Mouse (Mus musculus): Measurements from ENCODE around the gene Usp16.

The Usp16 gene

GRCm38 (mm10) chr16:87454419-87455179, at the start of gene Usp16:
Gene Usp16, plus strand, starts transcription at chr16:87454703.
- DNase-seq (ENCODE audit: low read depth, low spot score) = peak; percentile 87

- DNase-seq (ENCODE audit: low read depth, low spot score) = no peak
These were observed 49.5 kb upstream of the Usp16 start for GRCm38 (mm10) chr16:87405001-87405400.

DNA sequence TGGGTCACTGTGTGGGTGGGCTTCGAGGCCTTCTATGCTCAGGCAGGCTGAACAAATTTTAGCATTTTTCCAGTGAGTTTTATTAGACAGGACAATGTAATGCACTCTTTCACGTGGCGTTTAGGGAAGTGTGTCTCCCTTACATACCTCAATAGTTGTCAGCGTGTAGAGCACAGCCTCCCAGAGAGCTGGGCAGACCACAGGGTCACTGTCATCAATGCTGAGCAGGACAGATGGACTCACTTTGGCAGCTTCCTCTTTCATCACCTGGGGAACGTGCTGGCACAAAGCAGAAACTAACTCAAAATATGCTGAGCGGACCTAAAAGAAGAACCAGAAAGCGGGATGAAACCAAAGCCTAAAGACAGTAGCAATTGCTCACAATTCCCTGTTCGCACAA, 33.8 kb upstream of the Usp16 start:
- DNase-seq (ENCODE audit: low read depth, low spot score) = no peak

DNA sequence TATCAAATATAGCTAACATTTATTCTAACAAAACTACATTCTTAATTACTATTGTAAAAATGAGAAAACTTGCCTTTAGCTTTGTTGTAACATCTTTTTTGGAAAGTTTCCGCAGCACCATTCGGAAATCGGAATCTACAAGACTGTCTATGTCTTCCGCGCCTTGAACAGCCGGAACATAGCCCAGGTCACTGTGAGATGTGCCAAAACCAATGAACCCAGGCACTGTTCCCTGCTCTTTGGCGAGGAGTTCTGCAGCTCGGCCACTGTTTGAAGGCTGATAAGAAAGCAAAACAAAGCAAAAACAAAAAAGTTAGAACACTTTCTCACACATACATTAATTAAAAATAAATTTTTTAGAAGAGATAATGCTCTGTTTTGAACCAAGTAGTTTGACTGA, 27.0 kb upstream of the Usp16 start:
- no peak for DNase-seq (ENCODE audit: low read depth, low spot score)

DNA sequence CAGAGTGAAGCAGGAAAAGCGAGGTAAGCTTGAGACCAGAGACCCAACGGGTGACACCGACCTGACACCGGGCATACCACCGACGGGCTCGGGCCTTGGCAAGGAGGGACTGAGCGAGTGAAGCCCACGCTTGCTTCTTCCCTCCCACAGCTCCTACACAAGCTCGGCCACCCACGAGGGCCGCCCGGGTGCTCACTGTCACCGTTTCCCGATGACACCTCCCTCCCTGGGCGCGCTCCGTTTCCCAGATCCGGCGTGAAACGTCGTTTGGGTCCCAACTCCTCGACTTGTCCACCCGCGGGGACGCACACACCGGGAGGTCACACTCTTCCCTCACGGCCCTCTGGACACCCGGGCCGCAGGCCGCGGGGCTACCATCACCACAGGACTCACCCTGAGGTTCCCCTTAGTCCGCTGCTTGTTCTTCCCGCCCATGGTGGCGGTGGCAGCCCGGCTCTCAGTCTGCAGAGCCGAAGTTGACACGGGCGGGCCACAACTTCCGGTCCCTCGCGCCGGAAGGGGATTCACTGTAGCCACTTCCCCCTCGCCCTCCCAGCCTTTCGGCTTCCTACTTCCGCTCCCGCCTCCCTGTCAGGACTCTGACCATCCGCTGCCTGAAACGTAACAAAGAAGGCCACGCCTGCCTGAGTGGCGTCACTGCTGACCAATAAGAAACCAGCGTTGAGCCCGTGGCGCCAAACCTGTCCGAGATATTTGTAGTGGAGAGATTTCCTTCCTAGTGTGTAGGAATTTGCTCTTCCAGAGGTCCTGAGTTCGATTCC, 22.3 kb upstream of the Usp16 start, which contains the start of gene Ltn1:
TSS of gene Ltn1 (minus strand) at position 580 of the 782 bp plus-strand sequence.
- peak; percentile 97 for DNase-seq (ENCODE audit: low read depth, low spot score)

GRCm38 (mm10) chr16:87434266-87434665, 20.2 kb upstream of the Usp16 start:
- DNase-seq (ENCODE audit: low read depth, low spot score) = no peak

DNA sequence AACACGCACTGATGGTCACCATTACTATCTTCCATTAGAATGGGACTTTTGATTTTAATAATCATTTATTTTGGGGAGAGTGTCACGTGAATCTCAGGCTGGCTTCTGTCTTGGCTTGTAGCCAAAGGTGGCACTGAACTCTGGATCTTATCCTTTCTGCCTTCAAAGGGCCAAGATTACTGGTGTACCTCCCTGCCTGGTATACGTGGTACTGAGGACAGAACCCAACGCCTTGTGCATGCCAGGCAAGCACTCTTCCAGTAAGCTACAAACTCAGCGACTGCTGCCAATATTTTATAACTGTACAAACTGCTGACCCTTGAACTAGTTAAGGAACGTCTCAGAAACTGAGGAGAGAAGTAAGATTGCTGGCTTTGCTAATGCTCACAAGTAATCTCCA, 19.6 kb upstream of the Usp16 start:
- DNase-seq (ENCODE audit: low read depth, low spot score) = no peak

DNA sequence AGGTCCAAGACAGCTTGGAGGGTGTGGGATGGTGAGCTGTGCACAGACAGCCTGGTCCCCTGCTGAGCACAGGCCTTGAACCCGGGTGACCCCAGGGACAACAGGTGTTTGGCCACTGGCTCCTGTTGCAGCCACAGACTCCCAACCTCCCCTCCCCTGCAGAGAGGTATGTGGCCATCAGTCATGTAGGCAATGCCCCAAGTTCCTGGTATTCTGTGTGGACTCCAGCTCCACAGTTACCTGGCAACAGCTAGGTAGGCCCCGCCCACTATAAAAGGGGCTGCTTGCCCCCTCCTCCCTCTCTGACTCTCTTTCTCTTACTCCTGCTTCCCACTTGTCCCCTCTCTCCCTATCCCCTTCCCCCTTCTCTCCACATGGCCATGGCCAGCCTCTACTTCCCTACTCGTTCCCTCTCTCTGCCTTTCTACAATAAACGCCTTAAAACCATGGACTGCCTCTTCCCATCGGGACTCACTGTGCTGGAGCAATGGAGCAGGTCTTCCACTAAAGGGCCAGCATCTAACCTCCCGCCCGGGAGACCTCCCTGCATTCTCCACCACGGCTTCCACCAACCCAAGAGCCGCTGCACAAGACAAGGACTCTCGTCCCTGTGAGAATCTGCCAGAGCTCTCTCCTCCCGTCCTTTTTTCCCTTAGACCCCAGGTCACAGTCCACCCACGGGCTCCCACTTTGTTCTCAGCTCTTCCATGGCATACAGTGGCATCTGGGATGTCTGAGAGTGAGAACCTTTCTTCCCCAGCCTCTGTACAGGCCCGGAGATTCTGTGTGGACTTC, 18.9 kb upstream of the Usp16 start:
- no peak for DNase-seq (ENCODE audit: low read depth, low spot score)

DNA sequence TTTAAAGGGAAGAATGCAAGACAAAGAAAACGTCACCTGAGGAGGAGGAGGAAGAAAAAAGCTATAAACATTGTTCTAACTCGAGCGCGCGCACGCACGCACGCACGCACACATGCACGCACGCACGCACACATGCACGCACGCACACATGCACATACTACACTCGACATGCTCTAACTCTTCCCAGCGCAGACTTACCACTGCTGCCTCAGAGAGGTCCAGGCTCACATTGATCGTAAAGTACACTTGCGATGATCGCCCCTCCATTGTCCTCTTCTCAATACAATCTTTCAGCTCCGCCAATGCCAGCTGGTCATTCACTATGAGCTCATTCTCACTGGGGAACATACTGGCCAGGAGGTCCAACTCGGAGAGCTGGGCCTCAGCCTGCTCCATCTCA, 17.4 kb upstream of the Usp16 start:
- DNase-seq (ENCODE audit: low read depth, low spot score) = no peak

- no peak for DNase-seq (ENCODE audit: low read depth, low spot score)
These were observed 15.8 kb upstream of the Usp16 start for GRCm38 (mm10) chr16:87438697-87439096.

GRCm38 (mm10) chr16:87440184-87440686, 14.3 kb upstream of the Usp16 start, which contains the start of gene Rwdd2b:
Gene Rwdd2b, minus strand, starts transcription at chr16:87440573.
- peak; percentile 83 for DNase-seq (ENCODE audit: low read depth, low spot score)

DNA sequence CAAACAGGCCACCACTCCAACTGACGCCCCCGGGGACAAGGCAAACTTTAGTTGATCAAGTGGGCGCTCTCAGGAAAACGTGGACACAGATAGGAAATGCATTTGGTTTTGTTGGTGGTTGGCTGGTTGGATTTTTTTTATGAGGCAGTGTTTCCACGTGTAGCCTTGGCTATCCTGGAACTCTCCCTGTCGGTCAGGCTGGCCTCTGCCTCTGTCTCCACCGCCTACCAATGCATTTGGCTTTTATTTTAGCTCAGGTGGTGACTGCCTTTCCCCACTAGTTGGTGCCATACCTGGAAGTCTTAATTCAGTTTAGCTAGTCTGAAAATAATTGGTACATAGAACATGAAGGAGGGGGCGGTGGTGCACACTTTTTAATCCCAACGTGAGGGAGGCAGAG, 13.4 kb upstream of the Usp16 start:
- no peak for DNase-seq (ENCODE audit: low read depth, low spot score)

GRCm38 (mm10) chr16:87442291-87442690, 12.2 kb upstream of the Usp16 start:
- no peak for DNase-seq (ENCODE audit: low read depth, low spot score)

GRCm38 (mm10) chr16:87443245-87443644, 11.3 kb upstream of the Usp16 start:
- no peak for DNase-seq (ENCODE audit: low read depth, low spot score)

DNA sequence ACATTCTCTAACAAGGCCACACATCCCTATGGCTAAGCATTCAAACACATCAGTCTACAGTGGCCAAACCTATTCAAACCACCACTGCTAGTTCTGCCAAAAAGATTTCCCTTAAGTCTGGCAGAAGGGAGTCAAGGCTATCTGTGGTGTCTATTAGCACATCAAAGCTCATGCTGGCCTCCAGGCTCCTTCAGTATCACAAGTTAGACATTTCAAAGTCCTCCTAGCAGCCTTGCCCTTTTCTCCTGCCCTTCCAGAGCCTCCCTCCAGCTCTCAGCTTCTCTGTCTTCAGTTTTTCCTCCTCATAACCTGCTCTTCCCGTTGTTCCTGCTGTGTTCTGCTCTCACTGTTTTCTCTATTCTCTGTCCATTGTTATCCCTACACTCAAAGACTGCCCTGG, 10.4 kb upstream of the Usp16 start:
- no peak for DNase-seq (ENCODE audit: low read depth, low spot score)

DNA sequence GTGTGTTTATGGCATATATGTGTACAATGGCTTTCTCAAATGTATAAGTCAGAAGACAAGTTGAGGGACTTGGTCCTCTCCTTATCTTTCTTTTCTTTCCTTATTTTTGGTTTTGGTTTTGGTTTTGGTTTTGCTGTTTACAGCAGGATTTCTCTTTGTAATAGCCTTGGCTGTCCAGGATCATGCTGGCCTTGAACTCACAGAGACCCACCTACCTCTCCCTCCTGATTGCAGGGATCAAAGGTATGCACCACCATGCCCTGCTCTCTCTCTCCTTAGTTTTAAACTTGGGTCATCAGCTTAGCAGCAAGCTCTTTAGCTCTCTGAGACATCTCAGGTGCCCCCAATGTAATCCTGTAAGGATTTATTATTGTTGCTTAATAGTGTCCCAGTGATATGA, 9.4 kb upstream of the Usp16 start:
- no peak for DNase-seq (ENCODE audit: low read depth, low spot score)

GRCm38 (mm10) chr16:87445528-87445927, 9.0 kb upstream of the Usp16 start:
- no peak for DNase-seq (ENCODE audit: low read depth, low spot score)

DNA sequence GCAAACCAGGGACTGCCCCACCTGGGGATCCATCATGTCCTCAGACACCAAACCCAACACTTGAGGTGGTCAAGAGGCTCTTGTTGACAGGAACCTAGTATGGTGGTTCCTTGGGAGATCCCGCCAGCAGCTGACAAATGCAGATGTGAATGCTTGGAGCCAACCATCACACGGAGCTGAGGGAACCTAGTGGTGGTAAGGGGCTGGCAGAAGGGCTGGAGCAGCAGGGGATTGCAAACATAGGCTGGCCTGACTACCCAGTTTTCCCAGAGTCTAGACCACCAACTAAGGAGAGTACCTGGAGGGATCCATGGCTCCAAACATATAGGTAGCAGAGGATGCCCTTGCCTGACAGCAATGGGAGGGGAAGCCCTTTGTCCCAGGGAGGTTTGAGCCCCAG, 1.3 kb upstream of the Usp16 start:
- DNase-seq (ENCODE audit: low read depth, low spot score) = no peak

GRCm38 (mm10) chr16:87455180-87455611, 693 bp downstream of the Usp16 start:
- no peak for DNase-seq (ENCODE audit: low read depth, low spot score)

DNA sequence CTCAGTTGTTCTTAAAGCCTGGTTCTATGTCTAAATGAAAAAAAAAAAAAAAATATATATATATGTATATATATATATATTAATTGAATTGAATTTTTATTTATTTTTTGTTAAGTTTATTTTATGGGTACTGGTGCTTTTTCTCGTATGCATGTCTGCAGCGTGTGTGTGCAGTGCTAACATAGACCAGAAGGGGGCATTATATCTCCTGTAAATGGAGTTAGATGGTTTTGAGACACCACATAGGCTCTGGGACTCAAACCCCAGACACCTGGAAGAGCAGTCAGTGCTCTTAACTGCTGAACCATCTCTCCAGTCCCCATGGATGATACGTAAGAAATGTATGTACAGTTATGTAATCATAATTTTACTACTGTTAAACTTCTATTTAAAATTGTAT, 4.2 kb downstream of the Usp16 start:
- no peak for DNase-seq (ENCODE audit: low read depth, low spot score)

GRCm38 (mm10) chr16:87470579-87470978, 16.1 kb downstream of the Usp16 start:
- no peak for DNase-seq (ENCODE audit: low read depth, low spot score)

DNA sequence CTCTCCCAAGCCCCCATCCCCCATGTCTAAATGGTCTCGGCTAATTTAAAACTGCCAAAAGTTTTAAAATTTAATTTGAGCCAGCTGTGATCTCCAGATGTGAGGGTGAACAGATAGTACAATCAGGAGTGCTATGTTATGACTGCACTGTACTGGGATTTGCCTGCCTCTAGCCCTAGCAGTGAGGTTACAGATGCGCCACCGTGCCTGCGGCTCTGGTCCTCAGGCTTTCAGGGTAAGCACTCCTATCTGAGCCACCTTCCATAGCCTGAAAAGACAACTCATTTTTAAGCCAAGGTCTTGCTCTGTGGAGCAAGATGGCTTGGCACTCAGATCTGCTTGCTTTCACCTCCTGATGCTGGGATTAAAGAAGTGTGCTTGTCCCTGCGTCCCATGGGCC, 29.9 kb downstream of the Usp16 start:
- no peak for DNase-seq (ENCODE audit: low read depth, low spot score)
